Mouse (Mus musculus): Measurements from ENCODE around the gene Itsn2.

GRCm38 (mm10) chr12:4558475-4559279, 33.8 kb upstream of the Itsn2 start:
- TF ChIP-seq USF2 (conservative IDR thresholded peaks at IDR 0.05; ENCODE audit: low read depth, low read length) (no peak), CHD2 (IDR thresholded peaks at IDR 0.05; ENCODE audit: low read length) (no peak), CTCF (conservative IDR thresholded peaks at IDR 0.05 in 1 of 2, IDR thresholded peaks at IDR 0.05 in 1 of 2; ENCODE audit: low read depth in 2 of 2, low read length in 2 of 2) (no peak), HCFC1 (IDR thresholded peaks at IDR 0.05; ENCODE audit: low read depth, low read length) (no peak), EP300 (IDR thresholded peaks at IDR 0.05; ENCODE audit: low read length) (no peak), GABPA (IDR thresholded peaks at IDR 0.05; ENCODE audit: insufficient replicate concordance, low read depth, low read length) (no peak), ELF1 (IDR thresholded peaks at IDR 0.05; ENCODE audit: low read depth, low read length) (no peak), TCF12 (IDR thresholded peaks at IDR 0.05; ENCODE audit: low read depth, low read length) (no peak)
